Mouse (Mus musculus): ENCODE data around the gene Prkaca.

DNA sequence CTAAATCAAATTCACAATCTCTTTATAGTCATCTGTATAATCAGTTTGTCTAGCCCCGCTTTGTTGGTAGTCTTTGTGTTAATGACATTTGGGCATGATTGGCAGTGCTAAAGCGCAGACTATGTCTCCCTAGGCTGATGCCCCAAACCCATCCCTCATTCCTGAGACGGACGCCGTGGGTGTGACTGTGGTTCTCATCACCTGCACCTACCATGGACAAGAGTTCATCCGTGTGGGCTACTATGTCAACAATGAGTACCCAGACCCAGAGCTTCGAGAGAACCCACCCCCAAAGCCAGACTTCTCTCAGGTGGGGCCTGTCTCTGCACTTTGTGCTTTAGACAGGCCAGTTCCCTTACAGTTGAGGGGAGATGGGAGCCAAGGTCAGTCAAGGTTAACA is 5.1 kb upstream of the Prkaca start:
- TF ChIP-seq CTCF (IDR thresholded peaks at IDR 0.05; ENCODE audit: control insufficient read depth, insufficient read depth, insufficient replicate concordance, low read depth, low read length) (no peak), POLR2A (IDR thresholded peaks at IDR 0.05; ENCODE audit: control insufficient read depth, low read depth, low read length) (no peak)

Measured in testis, adult 2 months (tissue).